8 mouse cellular contexts compared by ENCODE assay signal in genomic region chr3:65614901-65615300, GRCm38 (mm10). TPM values are rescaled to one million over a fixed set of nuclear protein-coding genes. Genes with fewer than 3 reads are reported as not detected.
A peak's percentile ranks its signal among the peaks of the same experiment; 100 is the strongest.
DNase-seq lines count a peak whose midpoint lies in the region; ATAC-seq and TF ChIP-seq lines count a peak whose summit lies in the region.
"Not testable (repeated sequence)": the region's sequence is repeated elsewhere in the genome, so short reads cannot be mapped to it uniquely, and the experiment has no call there.
"Had no signal": no experiment of that assay in that cellular context is flagged by ENCODE, and none has a peak within 500 bp of the region (broad histone marks: within the 10 kb centered on the region; RNA-seq: fewer than 3 reads in every experiment).

No protein-coding gene starts in this region.

- TF ChIP-seq CTCF in testis, adult 2 months (IDR thresholded peaks at IDR 0.05; ENCODE audit: control insufficient read depth, insufficient read depth, insufficient replicate concordance, low read depth, low read length): not testable (repeated sequence)

- H3K4me3 ChIP-seq in midbrain, embryonic 11.5 days (ENCODE audit: low read depth, low read length): not testable (repeated sequence)
- H3K4me3 ChIP-seq in testis, adult 2 months (ENCODE audit: control insufficient read depth, low read depth, low read length): peak overlapping the region; percentile 30

- not testable (repeated sequence) for H3K27me3 ChIP-seq in midbrain, embryonic 11.5 days (ENCODE audit: control insufficient read depth, insufficient read depth, low read length); testis, adult 2 months (ENCODE audit: control insufficient read depth, insufficient read depth, low read length)

- H3K36me3 ChIP-seq in midbrain, embryonic 11.5 days (ENCODE audit: control insufficient read depth, insufficient read depth, low read length); testis, adult 2 months (ENCODE audit: control insufficient read depth, insufficient read depth, low read length): not testable (repeated sequence)

- DNase-seq in cerebellum, postnatal 10 days: peak; percentile 65 to 73
- DNase-seq in cerebellum, postnatal 14 days: peak; percentile 35 to 37
- peak; percentile 88 for DNase-seq in heart, adult 11 months
- DNase-seq in left cerebral cortex, postnatal 4 days: peak; percentile 56
- DNase-seq in midbrain, embryonic 11.5 days (ENCODE audit: low spot score, missing footprints): peak; percentile 41

- not testable (repeated sequence) for ATAC-seq in midbrain, embryonic 11.5 days (ENCODE audit: low FRiP score)

- 90% methylated on average over 8 of the region's 8 CpGs for WGBS in midbrain, embryonic 11.5 days

- H3K4me1 ChIP-seq in midbrain, embryonic 11.5 days (ENCODE audit: control insufficient read depth, insufficient read depth, low read length); testis, adult 2 months (ENCODE audit: control insufficient read depth, insufficient read depth, low read length): not testable (repeated sequence)

- H3K9ac ChIP-seq in midbrain, embryonic 11.5 days (ENCODE audit: low read length): not testable (repeated sequence)

- not testable (repeated sequence) for H3K4me2 ChIP-seq in midbrain, embryonic 11.5 days

- H3K27ac ChIP-seq in midbrain, embryonic 11.5 days (ENCODE audit: low read depth, low read length); testis, adult 2 months (ENCODE audit: control insufficient read depth, insufficient read depth, low read depth, low read length): not testable (repeated sequence)

- intact Hi-C loops in left cerebral cortex, postnatal 4 days (cut with DNase I): loop anchor here (5.0 kb wide), 1 partner anchor 1773 kb away; no protein-coding TSS in a partner anchor

- not testable (repeated sequence) for TF ChIP-seq POLR2A in testis, adult 2 months (IDR thresholded peaks at IDR 0.05; ENCODE audit: control insufficient read depth, low read depth, low read length)

- H3K9me3 ChIP-seq in midbrain, embryonic 11.5 days (ENCODE audit: control insufficient read depth, low read length): not testable (repeated sequence)

RNA-seq across cellular contexts. Expression of gene Lekr1, which starts 51.1 kb away (rescaled TPM):
- 1 to 10 TPM; 5.9 to 6.7 TPM for total RNA-seq in left cerebral cortex, postnatal 4 days (2021)
- polyA plus RNA-seq in midbrain, embryonic 11.5 days (2014; fragmentation: Nextera tagmentation; extraction: Ambion mirVana): 5.5 and 7.4 TPM in 2 replicates
- polyA plus RNA-seq in testis, adult 2 months (2012; rRNA removed): 8.0 and 8.9 TPM in 2 replicates
- polyA plus RNA-seq: adrenal gland, adult 2 months; G1E had no signal

Comparison
In these comparisons a context has a peak if more than half of its experiments do, and no peak if none do; other contexts are left out.
1. DNase-seq: peak in every context shown above with its lines; median percentile 88 in heart, adult 11 months; 69 in cerebellum, postnatal 10 days; 56 in left cerebral cortex, postnatal 4 days; 41 in midbrain, embryonic 11.5 days; 36 in cerebellum, postnatal 14 days.